20 mouse cellular contexts compared by ENCODE assay signal in the genomic region with DNA sequence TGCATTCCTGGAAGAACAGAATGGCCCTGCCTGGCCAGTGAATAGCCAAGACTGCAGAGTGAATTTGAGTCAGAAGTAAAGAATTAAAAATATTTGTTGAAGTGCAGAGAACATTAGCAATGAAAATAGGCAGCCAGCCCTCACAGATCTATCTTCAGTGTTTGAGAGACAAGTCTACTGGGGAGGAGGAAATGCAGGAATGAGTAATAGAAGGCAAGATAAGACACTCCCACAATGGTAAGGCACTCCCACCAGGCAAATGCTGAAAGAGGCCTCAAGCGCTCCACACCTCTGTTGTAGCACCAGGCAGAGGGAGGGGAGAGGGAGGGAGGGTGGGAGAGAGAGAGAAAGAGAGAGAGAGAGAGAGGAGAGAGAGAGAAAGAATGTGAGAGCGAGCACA. TPM values are rescaled to one million over a fixed set of nuclear protein-coding genes. Genes with fewer than 3 reads are reported as not detected.
DNase-seq lines count a peak whose midpoint lies in the region; ATAC-seq and TF ChIP-seq lines count a peak whose summit lies in the region.
"Had no signal": no experiment of that assay in that cellular context is flagged by ENCODE, and none has a peak within 500 bp of the region (broad histone marks: within the 10 kb centered on the region; RNA-seq: fewer than 3 reads in every experiment).

No protein-coding gene starts in this region.

- H3K9me3 ChIP-seq in heart, embryonic 12.5 days (replicated peaks), result no peaks in the 10 kb centered on the region
- H3K9me3 ChIP-seq in liver, embryonic 14.5 days (ENCODE audit: control insufficient read depth, low read length), result no peaks in the 10 kb centered on the region
- H3K9me3 ChIP-seq in forebrain, embryonic 12.5 days, result no peaks in the 10 kb centered on the region
- H3K9me3 ChIP-seq: forebrain, embryonic 15.5 days; hindbrain, embryonic 12.5 days; liver, embryonic 15.5 days had no signal

- H3K27ac ChIP-seq in heart, embryonic 12.5 days (ENCODE audit: poor library complexity, severe bottlenecking), result peak overlapping the region; percentile 53; the same call in 1 of the 2 replicates
- no peak overlapping the region for H3K27ac ChIP-seq in heart, adult 2 months
- H3K27ac ChIP-seq in liver, embryonic 14.5 days, result no peak overlapping the region
- H3K27ac ChIP-seq in forebrain, embryonic 12.5 days, result no peak overlapping the region
- H3K27ac ChIP-seq: forebrain, embryonic 15.5 days; hindbrain, embryonic 12.5 days; liver, embryonic 15.5 days had no signal

- H3K36me3 ChIP-seq in heart, embryonic 12.5 days, result peaks cover 16% of the 10 kb centered on the region
- peaks cover 2% of the 10 kb centered on the region; the same call in 1 of the 2 replicates for H3K36me3 ChIP-seq in heart, adult 2 months (ENCODE audit: control insufficient read depth, insufficient read depth, low read length)
- no peaks in the 10 kb centered on the region for H3K36me3 ChIP-seq in liver, embryonic 14.5 days (replicated peaks; ENCODE audit: control insufficient read depth, insufficient read depth, low read depth)
- peaks cover 26% of the 10 kb centered on the region; the same call in 1 of the 2 replicates for H3K36me3 ChIP-seq in forebrain, embryonic 12.5 days (replicated peaks)
- H3K36me3 ChIP-seq: liver, embryonic 15.5 days had no signal

- no peak for DNase-seq in heart, adult 2 months
- peak; percentile 37 for DNase-seq in 416B (ENCODE audit: low read depth)
- peak; percentile 36 for DNase-seq in ZHBTc4 (ENCODE audit: low read depth, low spot score)
- no peak for DNase-seq in liver, embryonic 14.5 days (ENCODE audit: low read depth in 3 of 3, low spot score in 3 of 3)
- DNase-seq in right cerebral cortex, postnatal 36 days (ENCODE audit: low spot score in 2 of 2), result no peak
- DNase-seq: adrenal gland, postnatal 25 days; cerebellum, adult 9-10 months; embryo, embryonic 11 days; gastrocnemius, postnatal 14 days; kidney, adult 18-20 months; kidney, postnatal 36 days had no signal

- H3K79me2 ChIP-seq in heart, adult 2 months (replicated peaks; ENCODE audit: control insufficient read depth, insufficient read depth, low read length), result no peaks in the 10 kb centered on the region

- no peak overlapping the region for H3K4me3 ChIP-seq in heart, embryonic 12.5 days
- no peak overlapping the region for H3K4me3 ChIP-seq in heart, adult 2 months
- H3K4me3 ChIP-seq in liver, embryonic 14.5 days (ENCODE audit: insufficient read depth in 1 of 2, low read depth in 2 of 2, low read length in 2 of 2), result no peak overlapping the region
- no peak overlapping the region for H3K4me3 ChIP-seq in forebrain, embryonic 12.5 days (replicated peaks)
- H3K4me3 ChIP-seq: forebrain, embryonic 15.5 days; hindbrain, embryonic 12.5 days; liver, embryonic 15.5 days; myocyte had no signal

- no peaks in the 10 kb centered on the region for H3K27me3 ChIP-seq in heart, embryonic 12.5 days (replicated peaks)
- no peaks in the 10 kb centered on the region for H3K27me3 ChIP-seq in heart, adult 2 months (ENCODE audit: control insufficient read depth, insufficient read depth, low read length)
- H3K27me3 ChIP-seq in liver, embryonic 14.5 days (ENCODE audit: control insufficient read depth, insufficient read depth, low read length), result no peaks in the 10 kb centered on the region
- no peaks in the 10 kb centered on the region for H3K27me3 ChIP-seq in forebrain, embryonic 12.5 days
- H3K27me3 ChIP-seq: forebrain, embryonic 15.5 days; hindbrain, embryonic 12.5 days; liver, embryonic 15.5 days had no signal

- H3K4me1 ChIP-seq in heart, embryonic 12.5 days (replicated peaks), result peaks cover 20% of the 10 kb centered on the region
- H3K4me1 ChIP-seq in heart, adult 2 months (ENCODE audit: control insufficient read depth, insufficient read depth, low read length), result peaks cover 1% of the 10 kb centered on the region
- H3K4me1 ChIP-seq in liver, embryonic 14.5 days (replicated peaks; ENCODE audit: control insufficient read depth in 2 of 2, insufficient read depth in 2 of 2, low read length in 1 of 2), result peaks cover 4 to 6% of the 10 kb centered on the region in 2 experiments
- H3K4me1 ChIP-seq in forebrain, embryonic 12.5 days, result no peaks in the 10 kb centered on the region
- H3K4me1 ChIP-seq: hindbrain, embryonic 12.5 days had no signal

- H3K4me2 ChIP-seq in heart, embryonic 12.5 days, result no peak overlapping the region
- no peak overlapping the region for H3K4me2 ChIP-seq in liver, embryonic 14.5 days (ENCODE audit: low read depth)
- H3K4me2 ChIP-seq in forebrain, embryonic 12.5 days, result no peak overlapping the region
- H3K4me2 ChIP-seq: forebrain, embryonic 15.5 days; hindbrain, embryonic 12.5 days; liver, embryonic 15.5 days; midbrain, embryonic 11.5 days had no signal

- no peak for TF ChIP-seq POLR2A in heart, adult 2 months (IDR thresholded peaks at IDR 0.05; ENCODE audit: insufficient read depth, low read depth, low read length)

- WGBS in heart, embryonic 12.5 days, result 31% methylated on average over 2 of the region's 2 CpGs
- WGBS in heart, adult 2 months, result 86% methylated on average over 2 of the region's 2 CpGs
- WGBS in liver, embryonic 14.5 days (ENCODE audit: insufficient replicate concordance), result 51% methylated on average over 2 of the region's 2 CpGs
- WGBS in forebrain, embryonic 12.5 days, result 85% methylated on average over 2 of the region's 2 CpGs

- H3K9ac ChIP-seq in heart, embryonic 12.5 days, result no peak overlapping the region
- no peak overlapping the region for H3K9ac ChIP-seq in heart, adult 2 months (ENCODE audit: low read depth, low read length)
- peak overlapping the region; percentile 9; the same call in 1 of the 2 replicates for H3K9ac ChIP-seq in liver, embryonic 14.5 days (replicated peaks)
- H3K9ac ChIP-seq in forebrain, embryonic 12.5 days, result no peak overlapping the region
- H3K9ac ChIP-seq: forebrain, embryonic 15.5 days; hindbrain, embryonic 12.5 days; liver, embryonic 15.5 days had no signal

- peak; percentile 73 for ATAC-seq in heart, embryonic 12.5 days (ENCODE audit: insufficient number of reproducible peaks, low FRiP score)
- peak; percentile 75; the same call in 1 of the 2 replicates for ATAC-seq in liver, embryonic 14.5 days (ENCODE audit: insufficient read depth)
- no peak for ATAC-seq in megakaryocyte-erythroid progenitor cell, adult 5-6 weeks (replicated peaks; ENCODE audit: low FRiP score, low TSS enrichment, poor library complexity, severe bottlenecking)
- no peak for ATAC-seq in forebrain, embryonic 12.5 days (ENCODE audit: low FRiP score)
- ATAC-seq: activated CD4-positive, CD25-positive, alpha-beta regulatory T cell, adult 4 months; forebrain, embryonic 15.5 days had no signal

- TF ChIP-seq EP300 in heart, adult 2 months (IDR thresholded peaks at IDR 0.05; ENCODE audit: insufficient read depth, low read depth, low read length), result no peak
- no peak for TF ChIP-seq EP300 in liver, embryonic 14.5 days (IDR thresholded peaks at IDR 0.05; ENCODE audit: low read depth)

- no peak for TF ChIP-seq CTCF in heart, adult 2 months (IDR thresholded peaks at IDR 0.05)
- no peak for TF ChIP-seq CTCF in liver, embryonic 14.5 days (IDR thresholded peaks at IDR 0.05; ENCODE audit: low read depth)

- intact Hi-C loops in heart, adult 2 months (cut with DNase I), result no loop called here

RNA-seq across cellular contexts. Expression of a gene that starts 22.1 kb away (rescaled TPM):
- 1.7 and 2.0 TPM in 2 replicates for polyA plus RNA-seq in heart, embryonic 12.5 days (2016; fragmentation: Nextera tagmentation; extraction: Ambion mirVana)
- total RNA-seq in heart, adult 2 months (2021), result 1 to 10 TPM; 3.6 to 4.4 TPM
- 2.5 and 3.2 TPM in 2 replicates for polyA plus RNA-seq in heart, adult 2 months (2012; rRNA removed)
- polyA plus RNA-seq in liver, embryonic 14.5 days (2012; rRNA removed), result 3.4 and 4.3 TPM in 2 replicates
- polyA plus RNA-seq in liver, embryonic 14.5 days (2014; fragmentation: Nextera tagmentation; extraction: Ambion mirVana), result 2.6 and 3.2 TPM in 2 replicates
- total RNA-seq in megakaryocyte-erythroid progenitor cell, adult 5-6 weeks (2014; fragmentation: Nextera tagmentation), result 0.52 and 1.5 TPM in 2 replicates
- 2.0 and 2.6 TPM in 2 replicates for total RNA-seq in megakaryocyte-erythroid progenitor cell, adult 5-6 weeks (2017)
- polyA plus RNA-seq in forebrain, embryonic 12.5 days (2016; fragmentation: Nextera tagmentation; extraction: Ambion mirVana), result 1.0 and 1.5 TPM in 2 replicates

RNA-seq across cellular contexts. Expression of a gene that starts 25.2 kb away (rescaled TPM):
- polyA plus RNA-seq in heart, embryonic 12.5 days (2016; fragmentation: Nextera tagmentation; extraction: Ambion mirVana), result 4.1 and 4.2 TPM in 2 replicates
- total RNA-seq in heart, adult 2 months (2021), result 10 to 100 TPM; 12.5 to 18.6 TPM
- polyA plus RNA-seq in heart, adult 2 months (2012; rRNA removed), result 16.0 and 20.6 TPM in 2 replicates
- polyA plus RNA-seq in liver, embryonic 14.5 days (2012; rRNA removed), result 3.7 and 4.2 TPM in 2 replicates
- 0.90 and 1.4 TPM in 2 replicates for polyA plus RNA-seq in liver, embryonic 14.5 days (2014; fragmentation: Nextera tagmentation; extraction: Ambion mirVana)
- total RNA-seq in megakaryocyte-erythroid progenitor cell, adult 5-6 weeks (2014; fragmentation: Nextera tagmentation), result 1.8 and 2.6 TPM in 2 replicates
- 2.2 and 5.0 TPM in 2 replicates for total RNA-seq in megakaryocyte-erythroid progenitor cell, adult 5-6 weeks (2017)
- 5.9 and 6.2 TPM in 2 replicates for polyA plus RNA-seq in forebrain, embryonic 12.5 days (2016; fragmentation: Nextera tagmentation; extraction: Ambion mirVana)

Comparison
In these comparisons a context has a peak if more than half of its experiments do, and no peak if none do; other contexts are left out.
1. ATAC-seq: peak in heart, embryonic 12.5 days (single experiment) and liver, embryonic 14.5 days (single experiment); none in megakaryocyte-erythroid progenitor cell, adult 5-6 weeks (single experiment) and forebrain, embryonic 12.5 days (single experiment).
2. DNase-seq: peak in 416B (single experiment) and ZHBTc4 (single experiment); none in heart, adult 2 months (0 of 2), liver, embryonic 14.5 days (0 of 3) and right cerebral cortex, postnatal 36 days (0 of 2).